Mouse (Mus musculus) liver, embryonic 14.5 days (tissue): ENCODE results near the gene Kctd3.

Source experiments
- CTCF ChIP-seq: IDR thresholded peaks from 2 replicates; pipeline ENCODE4 v1.5.1; 2016; ENCODE audit warnings: antibody characterized with exemption, low read depth, control low read depth
- EP300 ChIP-seq: IDR thresholded peaks from 2 replicates; pipeline ENCODE4 v1.6.1; 2016; ENCODE audit warnings: antibody characterized with exemption, low read depth

DNA sequence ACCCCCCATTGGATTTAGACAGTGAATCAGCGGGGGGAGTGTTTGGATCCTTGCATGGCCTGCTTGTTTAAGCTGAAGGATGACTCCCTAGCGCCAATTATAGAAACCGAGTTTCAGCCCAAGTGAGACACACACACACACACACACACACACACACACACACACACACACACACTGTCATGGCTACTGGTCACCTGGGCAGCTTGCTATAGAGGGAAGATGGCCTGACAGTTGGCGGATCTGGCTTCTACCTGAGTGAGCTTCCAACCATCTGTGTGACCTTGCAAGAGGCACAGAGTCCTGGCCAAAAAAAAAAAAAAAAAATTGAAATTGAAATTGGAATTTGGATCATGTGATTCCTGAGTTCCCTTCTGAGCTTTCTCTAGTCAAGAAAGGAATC, 55.1 kb downstream of the Kctd3 start:
- TF ChIP-seq CTCF (no peak), EP300 (no peak)
